Mouse (Mus musculus): ENCODE results near the gene Gm44805. TPM values are rescaled to one million over a fixed set of nuclear protein-coding genes. Genes with fewer than 3 reads are reported as not detected.
A peak's percentile ranks its signal among the peaks of the same experiment; 100 is the strongest.

Gene Gm44805
- polyA plus RNA-seq, 1 experiment: not detected

- TF ChIP-seq CTCF (conservative IDR thresholded peaks at IDR 0.05; ENCODE audit: insufficient read depth, insufficient read length, low read depth, low read length) (no peak), POLR2A (IDR thresholded peaks at IDR 0.05; ENCODE audit: low read depth, low read length) (no peak)
- DNase-seq: no peak
- H3K36me3 ChIP-seq (ENCODE audit: control insufficient read depth, insufficient read depth, low read length): no peaks in the 10 kb centered on the region
- H3K4me1 ChIP-seq (ENCODE audit: control insufficient read depth, insufficient read depth, low read length): no peaks in the 10 kb centered on the region
- 89% methylated on average over 2 of the region's 2 CpGs for WGBS
- no peaks in the 10 kb centered on the region for H3K27me3 ChIP-seq (replicated peaks; ENCODE audit: control insufficient read depth, insufficient read depth, low read length)
- no peak overlapping the region for H3K27ac ChIP-seq (ENCODE audit: insufficient read depth, low read depth, low read length)
- H3K4me3 ChIP-seq (ENCODE audit: insufficient read depth, low read depth, low read length): no peak overlapping the region
These were observed 28.6 kb downstream of the Gm44805 start for GRCm38 (mm10) chr7:19652614-19653013.

GRCm38 (mm10) chr7:19651063-19651786 lies 30.0 kb downstream of the Gm44805 start:
- Histone ChIP-seq H3K4me1 (ENCODE audit: control insufficient read depth, insufficient read depth, low read length) (no peaks in the 10 kb centered on the region), H3K4me3 (ENCODE audit: insufficient read depth, low read depth, low read length) (no peak overlapping the region), H3K27me3 (replicated peaks; ENCODE audit: control insufficient read depth, insufficient read depth, low read length) (no peaks in the 10 kb centered on the region), H3K36me3 (ENCODE audit: control insufficient read depth, insufficient read depth, low read length) (no peaks in the 10 kb centered on the region), H3K27ac (ENCODE audit: insufficient read depth, low read depth, low read length) (0 out of 2 replicates have a peak overlapping the region, but pooled peaks have one; percentile 35)
- TF ChIP-seq POLR2A (IDR thresholded peaks at IDR 0.05; ENCODE audit: low read depth, low read length) (no peak), CTCF (conservative IDR thresholded peaks at IDR 0.05; ENCODE audit: insufficient read depth, insufficient read length, low read depth, low read length) (no peak)
- 76% methylated on average over 6 of the region's 6 CpGs for WGBS
- DNase-seq: peak; percentile 56

GRCm38 (mm10) chr7:19641223-19641622 lies 40.0 kb downstream of the Gm44805 start:
- WGBS: 93% methylated on average over 4 of the region's 4 CpGs
- H3K27me3 ChIP-seq (replicated peaks; ENCODE audit: control insufficient read depth, insufficient read depth, low read length): no peaks in the 10 kb centered on the region
- H3K36me3 ChIP-seq (ENCODE audit: control insufficient read depth, insufficient read depth, low read length): no peaks in the 10 kb centered on the region
- no peaks in the 10 kb centered on the region for H3K4me1 ChIP-seq (ENCODE audit: control insufficient read depth, insufficient read depth, low read length)
- H3K4me3 ChIP-seq (ENCODE audit: insufficient read depth, low read depth, low read length): no peak overlapping the region
- no peak for TF ChIP-seq CTCF (conservative IDR thresholded peaks at IDR 0.05; ENCODE audit: insufficient read depth, insufficient read length, low read depth, low read length)
- no peak overlapping the region for H3K27ac ChIP-seq (ENCODE audit: insufficient read depth, low read depth, low read length)
- no peak for DNase-seq

GRCm38 (mm10) chr7:19635074-19635827 lies 46.0 kb downstream of the Gm44805 start:
- no peaks in the 10 kb centered on the region for H3K36me3 ChIP-seq (ENCODE audit: control insufficient read depth, insufficient read depth, low read length)
- H3K4me3 ChIP-seq (ENCODE audit: insufficient read depth, low read depth, low read length): no peak overlapping the region
- H3K4me1 ChIP-seq (ENCODE audit: control insufficient read depth, insufficient read depth, low read length): no peaks in the 10 kb centered on the region
- no peak for DNase-seq
- H3K27ac ChIP-seq (ENCODE audit: insufficient read depth, low read depth, low read length): no peak overlapping the region
- H3K27me3 ChIP-seq (replicated peaks; ENCODE audit: control insufficient read depth, insufficient read depth, low read length): no peaks in the 10 kb centered on the region
- WGBS: 87% methylated on average over 11 of the region's 11 CpGs
- TF ChIP-seq CTCF (conservative IDR thresholded peaks at IDR 0.05; ENCODE audit: insufficient read depth, insufficient read length, low read depth, low read length) (no peak), POLR2A (IDR thresholded peaks at IDR 0.05; ENCODE audit: low read depth, low read length) (no peak)

- TF ChIP-seq CTCF (conservative IDR thresholded peaks at IDR 0.05; ENCODE audit: insufficient read depth, insufficient read length, low read depth, low read length): no peak
- no peak for TF ChIP-seq POLR2A (IDR thresholded peaks at IDR 0.05; ENCODE audit: low read depth, low read length)
- Histone ChIP-seq H3K4me1 (ENCODE audit: control insufficient read depth, insufficient read depth, low read length) (no peaks in the 10 kb centered on the region), H3K27ac (ENCODE audit: insufficient read depth, low read depth, low read length) (no peak overlapping the region), H3K27me3 (replicated peaks; ENCODE audit: control insufficient read depth, insufficient read depth, low read length) (no peaks in the 10 kb centered on the region), H3K4me3 (ENCODE audit: insufficient read depth, low read depth, low read length) (no peak overlapping the region), H3K36me3 (ENCODE audit: control insufficient read depth, insufficient read depth, low read length) (no peaks in the 10 kb centered on the region)
- DNase-seq: no peak
- 95% methylated on average over 2 of the region's 2 CpGs for WGBS
These were observed 46.6 kb downstream of the Gm44805 start for GRCm38 (mm10) chr7:19634591-19634990.

- H3K36me3 ChIP-seq (ENCODE audit: control insufficient read depth, insufficient read depth, low read length): no peaks in the 10 kb centered on the region
- H3K4me3 ChIP-seq (ENCODE audit: insufficient read depth, low read depth, low read length): no peak overlapping the region
- H3K4me1 ChIP-seq (ENCODE audit: control insufficient read depth, insufficient read depth, low read length): no peaks in the 10 kb centered on the region
- no peak overlapping the region for H3K27ac ChIP-seq (ENCODE audit: insufficient read depth, low read depth, low read length)
- no peaks in the 10 kb centered on the region for H3K27me3 ChIP-seq (replicated peaks; ENCODE audit: control insufficient read depth, insufficient read depth, low read length)
- no peak for TF ChIP-seq POLR2A (IDR thresholded peaks at IDR 0.05; ENCODE audit: low read depth, low read length)
- no peak for TF ChIP-seq CTCF (conservative IDR thresholded peaks at IDR 0.05; ENCODE audit: insufficient read depth, insufficient read length, low read depth, low read length)
- no peak for DNase-seq
- 90% methylated on average over 15 of the region's 15 CpGs for WGBS
These were observed 47.4 kb downstream of the Gm44805 start for GRCm38 (mm10) chr7:19633855-19634254.

GRCm38 (mm10) chr7:19633197-19633596 lies 48.0 kb downstream of the Gm44805 start:
- 94% methylated on average over 17 of the region's 17 CpGs for WGBS
- Histone ChIP-seq H3K36me3 (ENCODE audit: control insufficient read depth, insufficient read depth, low read length) (no peaks in the 10 kb centered on the region), H3K27me3 (replicated peaks; ENCODE audit: control insufficient read depth, insufficient read depth, low read length) (no peaks in the 10 kb centered on the region), H3K4me3 (ENCODE audit: insufficient read depth, low read depth, low read length) (no peak overlapping the region), H3K4me1 (ENCODE audit: control insufficient read depth, insufficient read depth, low read length) (no peaks in the 10 kb centered on the region), H3K27ac (ENCODE audit: insufficient read depth, low read depth, low read length) (no peak overlapping the region)
- no peak for DNase-seq
- TF ChIP-seq POLR2A (IDR thresholded peaks at IDR 0.05; ENCODE audit: low read depth, low read length): no peak
- no peak for TF ChIP-seq CTCF (conservative IDR thresholded peaks at IDR 0.05; ENCODE audit: insufficient read depth, insufficient read length, low read depth, low read length)

All from kidney, adult 2 months (tissue).